Mouse (Mus musculus): Measurements from ENCODE around the gene Prkg1. TPM values are rescaled to one million over a fixed set of nuclear protein-coding genes. Genes with fewer than 3 reads are reported as not detected.

Prkg1 gene
- polyA plus RNA-seq, 1 experiment from 2014 or later: 3.2 TPM

GRCm38 (mm10) chr19:31514490-31514889 is 250.3 kb downstream of the Prkg1 start:
- no peak overlapping the region for H3K4me2 ChIP-seq (ENCODE audit: low read length)
- H3K9me3 ChIP-seq (ENCODE audit: control insufficient read depth, low read length): no peaks in the 10 kb centered on the region
- WGBS: 89% methylated on average over 2 of the region's 2 CpGs
- H3K36me3 ChIP-seq (ENCODE audit: control insufficient read depth, insufficient read depth): no peaks in the 10 kb centered on the region
- H3K27me3 ChIP-seq (replicated peaks; ENCODE audit: control insufficient read depth, insufficient read depth, low read length): no peaks in the 10 kb centered on the region
- H3K9ac ChIP-seq (replicated peaks; ENCODE audit: low read depth, low read length): no peak overlapping the region
- ATAC-seq: no peak
- H3K4me1 ChIP-seq (replicated peaks; ENCODE audit: control insufficient read depth, insufficient read depth, low read length): no peaks in the 10 kb centered on the region
- H3K27ac ChIP-seq (ENCODE audit: low read length): no peak overlapping the region
- H3K4me3 ChIP-seq (replicated peaks; ENCODE audit: low read length): no peak overlapping the region

- no peak for ATAC-seq
- H3K27ac ChIP-seq (ENCODE audit: low read length): no peak overlapping the region
- no peaks in the 10 kb centered on the region for H3K36me3 ChIP-seq (ENCODE audit: control insufficient read depth, insufficient read depth)
- H3K4me2 ChIP-seq (ENCODE audit: low read length): no peak overlapping the region
- H3K4me3 ChIP-seq (replicated peaks; ENCODE audit: low read length): no peak overlapping the region
- H3K27me3 ChIP-seq (replicated peaks; ENCODE audit: control insufficient read depth, insufficient read depth, low read length): no peaks in the 10 kb centered on the region
- no peak overlapping the region for H3K9ac ChIP-seq (replicated peaks; ENCODE audit: low read depth, low read length)
- no peaks in the 10 kb centered on the region for H3K9me3 ChIP-seq (ENCODE audit: control insufficient read depth, low read length)
- no peaks in the 10 kb centered on the region for H3K4me1 ChIP-seq (replicated peaks; ENCODE audit: control insufficient read depth, insufficient read depth, low read length)
- 82% methylated on average over 3 of the region's 3 CpGs for WGBS
These were observed 257.0 kb downstream of the Prkg1 start for GRCm38 (mm10) chr19:31507831-31508230.

- no peak overlapping the region for H3K4me3 ChIP-seq (replicated peaks; ENCODE audit: low read length)
- H3K9ac ChIP-seq (replicated peaks; ENCODE audit: low read depth, low read length): no peak overlapping the region
- no peak overlapping the region for H3K27ac ChIP-seq (ENCODE audit: low read length)
- 85% methylated on average over 2 of the region's 2 CpGs for WGBS
- H3K9me3 ChIP-seq (ENCODE audit: control insufficient read depth, low read length): no peaks in the 10 kb centered on the region
- no peaks in the 10 kb centered on the region for H3K4me1 ChIP-seq (replicated peaks; ENCODE audit: control insufficient read depth, insufficient read depth, low read length)
- no peaks in the 10 kb centered on the region for H3K36me3 ChIP-seq (ENCODE audit: control insufficient read depth, insufficient read depth)
- no peak overlapping the region for H3K4me2 ChIP-seq (ENCODE audit: low read length)
- ATAC-seq: no peak
- no peaks in the 10 kb centered on the region for H3K27me3 ChIP-seq (replicated peaks; ENCODE audit: control insufficient read depth, insufficient read depth, low read length)
These were observed 258.5 kb downstream of the Prkg1 start for GRCm38 (mm10) chr19:31506296-31506695.

- no peak overlapping the region for H3K9ac ChIP-seq (replicated peaks; ENCODE audit: low read depth, low read length)
- no peaks in the 10 kb centered on the region for H3K27me3 ChIP-seq (replicated peaks; ENCODE audit: control insufficient read depth, insufficient read depth, low read length)
- H3K4me1 ChIP-seq (replicated peaks; ENCODE audit: control insufficient read depth, insufficient read depth, low read length): no peaks in the 10 kb centered on the region
- H3K4me2 ChIP-seq (ENCODE audit: low read length): no peak overlapping the region
- 96% methylated on average over 2 of the region's 2 CpGs for WGBS
- ATAC-seq: no peak
- no peaks in the 10 kb centered on the region for H3K9me3 ChIP-seq (ENCODE audit: control insufficient read depth, low read length)
- no peaks in the 10 kb centered on the region for H3K36me3 ChIP-seq (ENCODE audit: control insufficient read depth, insufficient read depth)
- no peak overlapping the region for H3K4me3 ChIP-seq (replicated peaks; ENCODE audit: low read length)
- no peak overlapping the region for H3K27ac ChIP-seq (ENCODE audit: low read length)
These were observed 259.8 kb downstream of the Prkg1 start for GRCm38 (mm10) chr19:31505041-31505440.

GRCm38 (mm10) chr19:31497386-31497785 is 267.4 kb downstream of the Prkg1 start:
- Histone ChIP-seq H3K4me2 (ENCODE audit: low read length) (no peak overlapping the region), H3K9ac (replicated peaks; ENCODE audit: low read depth, low read length) (no peak overlapping the region), H3K4me3 (replicated peaks; ENCODE audit: low read length) (no peak overlapping the region), H3K9me3 (ENCODE audit: control insufficient read depth, low read length) (no peaks in the 10 kb centered on the region), H3K27ac (ENCODE audit: low read length) (no peak overlapping the region), H3K27me3 (replicated peaks; ENCODE audit: control insufficient read depth, insufficient read depth, low read length) (no peaks in the 10 kb centered on the region), H3K4me1 (replicated peaks; ENCODE audit: control insufficient read depth, insufficient read depth, low read length) (no peaks in the 10 kb centered on the region), H3K36me3 (ENCODE audit: control insufficient read depth, insufficient read depth) (no peaks in the 10 kb centered on the region)
- ATAC-seq: no peak
- 56% methylated on average over 4 of the region's 4 CpGs for WGBS

DNA sequence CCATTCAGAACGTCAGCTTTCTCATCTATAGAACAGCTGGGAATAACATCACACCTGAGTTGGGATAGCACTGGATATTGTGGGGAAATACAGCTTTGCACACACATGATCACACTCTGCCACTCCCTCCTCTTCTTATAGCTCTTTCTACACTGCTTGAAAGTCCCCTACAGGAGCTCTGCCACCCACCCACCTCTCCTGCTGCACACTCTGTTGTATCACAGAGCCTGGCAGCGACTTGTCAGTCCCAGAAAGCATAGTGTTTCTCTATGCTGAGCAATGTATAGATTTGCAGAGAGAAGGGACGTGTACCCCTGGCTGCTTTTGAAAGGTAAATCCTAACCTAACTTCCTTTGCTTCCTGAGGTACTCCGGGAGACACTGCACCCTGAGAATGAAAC is 275.2 kb downstream of the Prkg1 start:
- WGBS: 81% methylated on average over 4 of the region's 4 CpGs
- no peaks in the 10 kb centered on the region for H3K4me1 ChIP-seq (replicated peaks; ENCODE audit: control insufficient read depth, insufficient read depth, low read length)
- no peak overlapping the region for H3K4me2 ChIP-seq (ENCODE audit: low read length)
- H3K4me3 ChIP-seq (replicated peaks; ENCODE audit: low read length): no peak overlapping the region
- no peaks in the 10 kb centered on the region for H3K27me3 ChIP-seq (replicated peaks; ENCODE audit: control insufficient read depth, insufficient read depth, low read length)
- no peaks in the 10 kb centered on the region for H3K36me3 ChIP-seq (ENCODE audit: control insufficient read depth, insufficient read depth)
- ATAC-seq: no peak
- no peak overlapping the region for H3K9ac ChIP-seq (replicated peaks; ENCODE audit: low read depth, low read length)
- H3K27ac ChIP-seq (ENCODE audit: low read length): no peak overlapping the region
- H3K9me3 ChIP-seq (ENCODE audit: control insufficient read depth, low read length): no peaks in the 10 kb centered on the region

DNA sequence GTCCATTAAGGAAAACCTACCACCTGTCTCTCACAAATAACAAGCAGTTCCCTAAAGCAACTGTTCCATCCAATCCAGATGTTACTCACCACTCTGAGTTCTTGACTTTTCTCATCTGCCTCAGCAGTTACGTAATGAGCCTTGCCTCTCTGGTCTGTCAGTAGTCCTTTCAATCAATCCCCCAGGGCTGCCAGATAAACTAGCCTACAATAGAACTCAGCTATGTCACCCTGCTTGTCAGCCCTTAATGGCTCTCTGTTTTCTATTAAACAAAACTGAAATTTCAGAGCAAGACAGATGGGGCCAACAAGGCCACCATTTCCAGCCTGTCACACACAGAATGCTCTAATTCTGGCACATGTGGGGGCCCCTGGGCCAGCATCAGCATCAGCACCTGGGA is 293.1 kb downstream of the Prkg1 start:
- H3K9ac ChIP-seq (replicated peaks; ENCODE audit: low read depth, low read length): no peak overlapping the region
- H3K4me3 ChIP-seq (replicated peaks; ENCODE audit: low read length): no peak overlapping the region
- no peak overlapping the region for H3K27ac ChIP-seq (ENCODE audit: low read length)
- H3K36me3 ChIP-seq (ENCODE audit: control insufficient read depth, insufficient read depth): no peaks in the 10 kb centered on the region
- ATAC-seq: no peak
- H3K27me3 ChIP-seq (replicated peaks; ENCODE audit: control insufficient read depth, insufficient read depth, low read length): no peaks in the 10 kb centered on the region
- 22% methylated on average over 1 of the region's 1 CpGs for WGBS
- H3K4me2 ChIP-seq (ENCODE audit: low read length): no peak overlapping the region
- no peaks in the 10 kb centered on the region for H3K4me1 ChIP-seq (replicated peaks; ENCODE audit: control insufficient read depth, insufficient read depth, low read length)
- no peaks in the 10 kb centered on the region for H3K9me3 ChIP-seq (ENCODE audit: control insufficient read depth, low read length)

DNA sequence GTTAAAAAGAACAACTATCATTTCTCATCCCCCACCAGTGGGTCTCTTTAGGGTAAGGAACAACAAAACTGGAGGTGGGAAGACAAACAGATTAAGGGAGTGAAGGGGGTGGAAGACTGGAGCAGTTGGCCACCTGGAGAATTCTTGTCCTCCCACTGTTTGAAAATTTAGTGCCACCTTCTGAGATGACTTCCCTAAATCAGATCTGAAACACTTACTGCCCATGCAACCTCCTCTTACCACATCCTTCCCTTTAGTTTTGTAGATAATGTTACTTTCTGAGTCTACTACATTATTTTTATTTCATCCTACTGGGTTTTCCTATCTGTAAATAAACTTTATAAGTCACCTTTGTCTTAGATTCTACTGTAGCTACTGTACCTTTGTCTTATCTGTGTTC is 304.6 kb downstream of the Prkg1 start:
- no peak for ATAC-seq
- Histone ChIP-seq H3K4me2 (ENCODE audit: low read length) (no peak overlapping the region), H3K4me1 (replicated peaks; ENCODE audit: control insufficient read depth, insufficient read depth, low read length) (no peaks in the 10 kb centered on the region), H3K9ac (replicated peaks; ENCODE audit: low read depth, low read length) (no peak overlapping the region), H3K27me3 (replicated peaks; ENCODE audit: control insufficient read depth, insufficient read depth, low read length) (no peaks in the 10 kb centered on the region), H3K27ac (ENCODE audit: low read length) (no peak overlapping the region), H3K36me3 (ENCODE audit: control insufficient read depth, insufficient read depth) (no peaks in the 10 kb centered on the region), H3K4me3 (replicated peaks; ENCODE audit: low read length) (no peak overlapping the region), H3K9me3 (ENCODE audit: control insufficient read depth, low read length) (no peaks in the 10 kb centered on the region)

GRCm38 (mm10) chr19:31444101-31444500 is 320.7 kb downstream of the Prkg1 start:
- H3K9me3 ChIP-seq (ENCODE audit: control insufficient read depth, low read length): no peaks in the 10 kb centered on the region
- no peaks in the 10 kb centered on the region for H3K27me3 ChIP-seq (replicated peaks; ENCODE audit: control insufficient read depth, insufficient read depth, low read length)
- 72% methylated on average over 1 of the region's 1 CpGs for WGBS
- H3K36me3 ChIP-seq (ENCODE audit: control insufficient read depth, insufficient read depth): no peaks in the 10 kb centered on the region
- H3K4me2 ChIP-seq (ENCODE audit: low read length): no peak overlapping the region
- no peaks in the 10 kb centered on the region for H3K4me1 ChIP-seq (replicated peaks; ENCODE audit: control insufficient read depth, insufficient read depth, low read length)
- H3K27ac ChIP-seq (ENCODE audit: low read length): no peak overlapping the region
- no peak for ATAC-seq
- H3K9ac ChIP-seq (replicated peaks; ENCODE audit: low read depth, low read length): no peak overlapping the region
- H3K4me3 ChIP-seq (replicated peaks; ENCODE audit: low read length): no peak overlapping the region

DNA sequence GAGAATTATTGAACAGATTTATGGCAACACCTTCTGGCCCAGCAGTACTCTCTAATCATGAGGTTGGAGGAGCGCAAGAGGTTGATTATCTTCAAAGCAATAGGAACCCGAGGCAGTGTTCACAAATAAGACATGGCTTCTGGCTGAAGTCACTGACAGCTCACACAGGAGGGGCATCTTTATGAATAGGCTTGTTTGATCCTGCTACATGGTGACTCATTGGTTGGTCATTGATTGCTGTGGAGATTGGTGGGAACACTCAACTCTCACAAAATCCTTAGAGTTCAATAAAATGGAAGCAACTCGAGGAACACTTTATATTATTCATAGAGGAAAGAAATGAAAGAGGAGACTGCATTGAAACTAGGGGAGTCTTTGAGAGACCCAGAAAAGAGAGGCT is 322.5 kb downstream of the Prkg1 start:
- 75% methylated on average over 3 of the region's 3 CpGs for WGBS
- Histone ChIP-seq H3K9ac (replicated peaks; ENCODE audit: low read depth, low read length) (no peak overlapping the region), H3K27me3 (replicated peaks; ENCODE audit: control insufficient read depth, insufficient read depth, low read length) (no peaks in the 10 kb centered on the region), H3K4me2 (ENCODE audit: low read length) (no peak overlapping the region), H3K36me3 (ENCODE audit: control insufficient read depth, insufficient read depth) (no peaks in the 10 kb centered on the region), H3K9me3 (ENCODE audit: control insufficient read depth, low read length) (no peaks in the 10 kb centered on the region), H3K27ac (ENCODE audit: low read length) (no peak overlapping the region), H3K4me1 (replicated peaks; ENCODE audit: control insufficient read depth, insufficient read depth, low read length) (no peaks in the 10 kb centered on the region), H3K4me3 (replicated peaks; ENCODE audit: low read length) (no peak overlapping the region)
- no peak for ATAC-seq
